Mouse (Mus musculus): ENCODE measurements around the gene Mgl2.

- TF ChIP-seq CTCF (IDR thresholded peaks at IDR 0.05), result no peak
- no peak for TF ChIP-seq EP300 (IDR thresholded peaks at IDR 0.05)
Observed at GRCm38 (mm10) chr11:70099809-70100208, 30.3 kb upstream of the Mgl2 start.
